Mouse (Mus musculus) hindbrain, embryonic 16.5 days (tissue): ENCODE measurements around the gene Gm10770. TPM values are rescaled to one million over a fixed set of nuclear protein-coding genes. Genes with fewer than 3 reads are reported as not detected.
"Not testable (repeated sequence)": the region's sequence is repeated elsewhere in the genome, so short reads cannot be mapped to it uniquely, and the experiment has no call there.

ENCODE experiments used
- ATAC-seq: fragments of 200-750 bp; cut with Nextera tagmentation; 2 replicates; pipeline ENCODE4 v1.8.0; 2017; ENCODE audit warnings: moderate TSS enrichment, moderate library complexity
- H3K27ac ChIP-seq: fragments of 300-500 bp; sonication (generic); 2 replicates; pipeline ENCODE4 v1.5.1; 2014; ENCODE audit warnings: low read depth, mild to moderate bottlenecking, control low read depth, low read length, moderate library complexity
- H3K27me3 ChIP-seq: fragments of 300-500 bp; sonication (generic); replicated peaks from 2 replicates; pipeline ENCODE4 v1.6.1; 2014; ENCODE audit warnings: low read length; ENCODE audit not compliant: control insufficient read depth, insufficient read depth
- H3K36me3 ChIP-seq: fragments of 300-500 bp; sonication (generic); 2 replicates; pipeline ENCODE4 v1.6.1; 2014; ENCODE audit warnings: mild to moderate bottlenecking, low read length, moderate library complexity, mixed read lengths; ENCODE audit not compliant: control insufficient read depth, insufficient read depth
- H3K4me1 ChIP-seq: fragments of 300-500 bp; sonication (generic); 2 replicates; pipeline ENCODE4 v1.6.1; 2014; ENCODE audit warnings: low read depth, low read length; ENCODE audit not compliant: control insufficient read depth, insufficient read depth
- H3K4me2 ChIP-seq: fragments of 300-500 bp; sonication (generic); 2 replicates; pipeline ENCODE4 v1.6.1; 2014; ENCODE audit warnings: mild to moderate bottlenecking, low read length, control low read depth, moderate library complexity
- H3K4me3 ChIP-seq: fragments of 300-500 bp; sonication (generic); 2 replicates; pipeline ENCODE4 v1.5.1; 2014; ENCODE audit warnings: mild to moderate bottlenecking, low read length, control low read depth, moderate library complexity
- H3K9ac ChIP-seq: fragments of 300-500 bp; sonication (generic); 2 replicates; pipeline ENCODE4 v1.6.1; 2014; ENCODE audit warnings: low read depth, mild to moderate bottlenecking, control low read depth, low read length, moderate library complexity
- H3K9me3 ChIP-seq: fragments of 300-500 bp; sonication (generic); 2 replicates; pipeline ENCODE4 v1.6.1; 2014; ENCODE audit warnings: mild to moderate bottlenecking, low read length, moderate library complexity; ENCODE audit not compliant: control insufficient read depth
- WGBS: fragments of 180-500 bp; shearing (Covaris S2); extraction: QIAGEN DNeasy Blood & Tissue Kit; methylation state at CpG from one replicate; pipeline ENCODE4 v1.1.7; 2014; 5-methylcytosine and 5-hydroxymethylcytosine counted together
- polyA plus RNA-seq: library from polyadenylated mRNA; unstranded; fragments of >200 nt; fragmentation: Nextera tagmentation; extraction: Ambion mirVana; gene quantifications from 2 replicates; pipeline ENCODE4 v1.2.1, GENCODE M21; 2015

Gm10770 gene
- polyA plus RNA-seq, result not detected in 2 replicates

- H3K4me1 ChIP-seq, H3K4me3 ChIP-seq, H3K4me2 ChIP-seq, H3K27ac ChIP-seq, H3K27me3 ChIP-seq, H3K36me3 ChIP-seq, H3K9ac ChIP-seq, ATAC-seq: not testable (repeated sequence)
- 85% methylated on average over 4 of the region's 4 CpGs for WGBS
- H3K9me3 ChIP-seq, result peaks cover 11% of the 10 kb centered on the region
These were observed at the start of gene Gm10770 for GRCm38 (mm10) chr2:150179579-150179978. Gene Gm10770 (minus strand): TSS chr2:150179679.

- not testable (repeated sequence) for H3K9me3 ChIP-seq, H3K36me3 ChIP-seq, H3K4me1 ChIP-seq, H3K4me3 ChIP-seq, H3K4me2 ChIP-seq, H3K27ac ChIP-seq, H3K27me3 ChIP-seq, H3K9ac ChIP-seq, ATAC-seq
These were observed 43.8 kb upstream of the Gm10770 start for GRCm38 (mm10) chr2:150223263-150223662.

DNA sequence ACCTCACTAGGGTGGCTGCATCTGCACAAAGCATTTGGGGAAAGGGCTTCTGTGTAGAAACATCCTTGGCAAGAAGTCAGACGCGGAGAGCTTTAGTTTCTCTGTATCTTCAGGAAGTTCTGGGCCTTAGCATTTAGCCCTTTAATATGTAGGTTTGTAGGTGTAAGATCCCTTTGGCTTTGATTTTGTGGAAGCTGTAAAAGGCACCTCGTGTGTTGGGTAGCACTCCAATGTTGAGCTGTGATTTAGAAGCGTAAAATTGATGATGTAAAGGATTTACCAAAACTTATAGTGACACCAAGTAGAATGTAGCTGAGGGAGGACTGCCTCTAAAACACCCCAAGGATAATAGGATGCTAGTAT, 38.9 kb upstream of the Gm10770 start:
- 2% methylated on average over 2 of the region's 4 CpGs for WGBS
- Histone ChIP-seq H3K4me2 (peak overlapping the region; percentile 57), H3K4me3 (peak overlapping the region; percentile 46), H3K27ac (0 out of 2 replicates have a peak overlapping the region, but pooled peaks have one; percentile 44), H3K9ac (peak overlapping the region; percentile 60)
- not testable (repeated sequence) for H3K9me3 ChIP-seq, ATAC-seq, H3K27me3 ChIP-seq, H3K4me1 ChIP-seq, H3K36me3 ChIP-seq

DNA sequence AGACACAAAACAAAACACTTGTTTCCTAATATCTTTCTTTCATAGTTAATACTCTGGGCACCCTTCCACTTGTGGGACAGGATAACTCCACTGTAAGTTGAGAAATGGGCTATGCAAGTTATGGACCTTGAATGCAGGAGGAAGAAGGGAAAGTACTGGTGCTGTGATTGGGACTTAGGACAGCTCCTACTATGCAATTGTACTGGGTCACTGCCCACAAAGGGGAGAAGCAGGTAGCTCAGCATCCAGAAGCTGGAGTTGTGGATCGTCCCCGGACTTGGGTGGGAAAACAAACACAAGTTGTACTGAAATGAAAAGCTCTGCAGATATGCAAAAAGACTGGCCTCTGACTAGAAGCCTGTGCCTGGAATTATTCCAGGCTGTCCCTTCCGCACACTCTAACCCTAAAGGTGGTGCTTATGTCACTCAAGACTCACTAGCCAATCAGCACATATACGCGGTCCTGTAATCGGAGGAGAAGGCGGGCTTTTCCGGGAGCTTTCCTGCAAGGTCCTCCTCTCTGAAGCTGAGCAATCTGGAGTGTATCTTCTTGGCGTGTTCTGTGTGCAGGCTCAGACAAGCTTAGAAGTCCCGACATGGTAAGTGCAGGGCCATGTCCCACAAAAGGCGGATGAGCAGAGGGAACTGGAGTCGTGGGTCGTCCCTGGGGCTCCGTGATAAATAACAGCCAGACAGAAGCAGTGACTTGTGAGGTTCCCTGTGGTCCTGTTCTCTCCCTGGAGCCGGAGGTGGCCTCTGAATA, 38.3 kb upstream of the Gm10770 start, which contains the start of gene Zfp937:
TSS of gene Zfp937 (plus strand) at position 474 of the 763 bp plus-strand sequence.
- 0 out of 2 replicates have a peak within 1 kb of the TSS, but pooled peaks have one; percentile 44 for H3K27ac ChIP-seq
- H3K4me2 ChIP-seq, result peak within 1 kb of the TSS; percentile 57
- under 1% methylated on average over 15 of the region's 15 CpGs for WGBS
- H3K36me3 ChIP-seq, H3K4me1 ChIP-seq, H3K27me3 ChIP-seq, H3K9me3 ChIP-seq: not testable (repeated sequence)
- peak within 1 kb of the TSS; percentile 46 for H3K4me3 ChIP-seq
- peak; percentile 100 for ATAC-seq
- H3K9ac ChIP-seq, result peak within 1 kb of the TSS; percentile 60

GRCm38 (mm10) chr2:150181570-150181999, 2.1 kb upstream of the Gm10770 start, which contains the start of gene Gm14139:
Gene Gm14139 (plus strand): TSS chr2:150181755.
- H3K4me3 ChIP-seq, ATAC-seq, H3K4me1 ChIP-seq, H3K27ac ChIP-seq, H3K36me3 ChIP-seq, H3K27me3 ChIP-seq, H3K4me2 ChIP-seq, H3K9ac ChIP-seq: not testable (repeated sequence)
- 82% methylated on average over 7 of the region's 7 CpGs for WGBS
- H3K9me3 ChIP-seq, result peaks cover 11% of the 10 kb centered on the region

DNA sequence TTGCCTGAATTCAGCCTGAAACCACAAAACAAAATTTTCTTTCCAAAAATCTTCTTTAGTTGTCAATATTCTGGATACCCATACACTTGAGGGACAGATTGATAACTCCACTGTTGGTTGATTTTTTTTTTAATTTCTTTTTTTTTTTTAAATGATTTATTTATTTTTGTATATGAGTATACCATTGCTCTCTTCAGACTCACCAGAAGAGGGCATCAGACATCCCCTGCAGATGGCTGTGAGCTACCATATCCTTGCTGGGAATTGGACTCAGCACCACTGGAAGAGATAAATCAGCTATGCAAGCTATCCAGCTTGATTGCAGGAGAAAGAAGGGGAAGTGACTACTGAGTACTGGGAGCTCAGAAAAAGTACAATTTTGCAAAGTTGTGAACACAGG, 1.6 kb upstream of the Gm10770 start:
- not testable (repeated sequence) for H3K4me2 ChIP-seq, H3K4me1 ChIP-seq, H3K9ac ChIP-seq, H3K36me3 ChIP-seq, H3K4me3 ChIP-seq, H3K27ac ChIP-seq, ATAC-seq, H3K27me3 ChIP-seq
- peaks cover 11% of the 10 kb centered on the region for H3K9me3 ChIP-seq

GRCm38 (mm10) chr2:150173833-150174232, 5.6 kb downstream of the Gm10770 start:
- no peak for ATAC-seq
- H3K9me3 ChIP-seq, result peaks cover 11% of the 10 kb centered on the region
- H3K27me3 ChIP-seq, result no peaks in the 10 kb centered on the region
- no peak overlapping the region for H3K4me2 ChIP-seq
- H3K36me3 ChIP-seq, result no peaks in the 10 kb centered on the region
- no peak overlapping the region for H3K27ac ChIP-seq
- H3K4me1 ChIP-seq, result no peaks in the 10 kb centered on the region
- no peak overlapping the region for H3K9ac ChIP-seq
- no peak overlapping the region for H3K4me3 ChIP-seq

GRCm38 (mm10) chr2:150166703-150167102, 12.8 kb downstream of the Gm10770 start:
- no peaks in the 10 kb centered on the region for H3K36me3 ChIP-seq
- no peak overlapping the region for H3K4me3 ChIP-seq
- H3K4me2 ChIP-seq, result no peak overlapping the region
- no peak overlapping the region for H3K9ac ChIP-seq
- H3K4me1 ChIP-seq, result no peaks in the 10 kb centered on the region
- no peaks in the 10 kb centered on the region for H3K9me3 ChIP-seq
- ATAC-seq, result no peak
- no peak overlapping the region for H3K27ac ChIP-seq
- H3K27me3 ChIP-seq, result no peaks in the 10 kb centered on the region

- no peaks in the 10 kb centered on the region for H3K27me3 ChIP-seq
- peak within 1 kb of the TSS; percentile 64 for H3K4me2 ChIP-seq
- peaks cover 7% of the 10 kb centered on the region for H3K4me1 ChIP-seq
- peak; percentile 100 for ATAC-seq
- H3K27ac ChIP-seq, result peak within 1 kb of the TSS; percentile 77
- H3K9me3 ChIP-seq, result peaks cover 2% of the 10 kb centered on the region; the same call in 1 of the 2 replicates
- 0% methylated on average over 13 of the region's 13 CpGs for WGBS
- H3K36me3 ChIP-seq, result peaks cover 10% of the 10 kb centered on the region
- peak within 1 kb of the TSS; percentile 71 for H3K9ac ChIP-seq
- H3K4me3 ChIP-seq, result peak within 1 kb of the TSS; percentile 55
These were observed 43.0 kb downstream of the Gm10770 start, which contains the start of gene Zfp120 for GRCm38 (mm10) chr2:150136435-150136897. Gene Zfp120 (minus strand): TSS chr2:150136708.
